Mouse (Mus musculus) thymus, postnatal 14 days (tissue): ENCODE measurements at regions not wholly inside any gene's neighbourhood (a gene's known extent, or its start where the extent isn't known, plus 50 kb on each side); places are given as distances from the start of the nearest gene placed in this dataset.

Experiments
- DNase-seq: peaks from one replicate; pipeline ENCODE4 v3.0.0; 2021

DNA sequence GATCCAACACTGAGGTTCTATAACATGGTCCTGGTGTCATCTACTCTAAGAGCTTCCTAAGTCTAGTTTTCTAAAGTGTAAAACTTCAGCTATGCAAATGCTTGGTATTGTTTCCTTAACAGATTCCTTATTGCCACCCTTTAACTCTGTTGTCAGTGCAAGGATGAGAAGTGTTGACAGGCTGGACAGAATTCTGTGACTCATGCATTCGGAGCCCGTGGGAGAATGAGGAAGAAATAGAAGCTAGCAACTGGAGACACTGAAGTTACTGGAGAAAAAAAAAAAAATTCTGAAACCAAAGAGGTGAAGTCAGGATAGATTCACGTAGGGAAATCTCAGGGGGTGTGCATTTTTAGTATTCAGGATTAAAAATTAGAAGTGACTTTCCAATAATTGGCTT lies 128.6 kb upstream of the Pum3 start:
- no peak for DNase-seq

DNA sequence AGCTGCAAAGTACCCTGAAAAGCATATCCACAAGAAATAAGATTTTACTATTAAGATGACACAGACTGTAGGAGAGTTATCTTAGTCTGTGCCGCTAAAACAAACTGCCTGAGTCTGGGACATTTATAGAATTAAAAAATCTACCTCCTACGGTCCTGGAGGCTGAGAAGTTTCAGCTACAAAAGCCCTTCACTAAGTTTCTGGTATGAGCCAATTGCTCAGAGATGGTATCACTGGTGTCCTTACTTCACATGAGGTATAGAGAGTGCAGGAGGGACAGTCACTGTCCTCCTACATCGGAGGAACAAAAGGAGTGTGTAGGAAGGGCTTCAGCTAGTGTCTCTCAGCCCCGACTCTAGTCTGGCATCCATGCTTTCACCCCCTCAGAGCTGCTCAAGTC lies 127.1 kb upstream of the Pum3 start:
- DNase-seq = no peak

GRCm38 (mm10) chr19:27554841-27555240 lies 125.2 kb upstream of the Pum3 start:
- no peak for DNase-seq

DNA sequence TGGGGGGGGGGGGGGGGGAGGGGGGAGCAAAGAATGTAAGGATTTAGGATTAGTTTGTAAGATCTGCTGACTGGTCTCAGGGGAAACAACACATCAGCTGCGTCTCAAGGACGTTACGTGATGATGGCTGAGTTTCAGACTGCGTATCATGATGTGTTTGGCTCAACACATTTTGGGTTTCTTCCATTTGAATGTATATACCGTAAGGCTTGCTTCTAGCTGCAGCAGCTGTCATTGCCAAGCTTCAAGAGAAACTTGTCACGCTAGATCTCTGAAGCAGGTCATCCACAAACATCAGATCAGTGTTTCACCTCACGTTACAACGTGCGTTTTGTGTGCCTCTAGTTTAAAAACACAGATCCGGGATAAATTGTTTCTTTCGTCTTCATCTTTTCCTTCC lies 123.6 kb upstream of the Pum3 start:
- DNase-seq = no peak

GRCm38 (mm10) chr19:27537746-27538145 lies 108.1 kb upstream of the Pum3 start:
- DNase-seq = no peak

DNA sequence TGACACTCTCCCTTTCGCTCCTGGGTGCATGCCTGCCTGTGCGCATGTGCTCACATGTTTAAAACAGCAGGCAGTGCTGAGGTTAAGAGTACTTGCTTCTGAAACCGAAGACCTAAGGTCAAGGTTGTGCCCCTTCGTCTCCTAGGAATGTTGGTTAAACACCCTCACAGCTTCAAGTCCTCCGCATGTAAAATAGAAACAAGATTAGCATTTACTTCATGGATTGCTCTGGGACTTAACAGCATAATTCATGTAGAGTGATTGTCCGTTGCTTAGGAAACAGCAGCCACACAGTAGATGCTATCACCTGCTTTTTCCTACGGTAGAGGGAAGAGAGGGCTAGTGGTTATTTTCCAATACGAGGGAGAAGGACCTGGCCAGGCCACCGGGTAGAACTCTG lies 107.4 kb upstream of the Pum3 start:
- no peak for DNase-seq

- no peak for DNase-seq
Observed at GRCm38 (mm10) chr19:27527940-27528558, 98.4 kb upstream of the Pum3 start.

DNA sequence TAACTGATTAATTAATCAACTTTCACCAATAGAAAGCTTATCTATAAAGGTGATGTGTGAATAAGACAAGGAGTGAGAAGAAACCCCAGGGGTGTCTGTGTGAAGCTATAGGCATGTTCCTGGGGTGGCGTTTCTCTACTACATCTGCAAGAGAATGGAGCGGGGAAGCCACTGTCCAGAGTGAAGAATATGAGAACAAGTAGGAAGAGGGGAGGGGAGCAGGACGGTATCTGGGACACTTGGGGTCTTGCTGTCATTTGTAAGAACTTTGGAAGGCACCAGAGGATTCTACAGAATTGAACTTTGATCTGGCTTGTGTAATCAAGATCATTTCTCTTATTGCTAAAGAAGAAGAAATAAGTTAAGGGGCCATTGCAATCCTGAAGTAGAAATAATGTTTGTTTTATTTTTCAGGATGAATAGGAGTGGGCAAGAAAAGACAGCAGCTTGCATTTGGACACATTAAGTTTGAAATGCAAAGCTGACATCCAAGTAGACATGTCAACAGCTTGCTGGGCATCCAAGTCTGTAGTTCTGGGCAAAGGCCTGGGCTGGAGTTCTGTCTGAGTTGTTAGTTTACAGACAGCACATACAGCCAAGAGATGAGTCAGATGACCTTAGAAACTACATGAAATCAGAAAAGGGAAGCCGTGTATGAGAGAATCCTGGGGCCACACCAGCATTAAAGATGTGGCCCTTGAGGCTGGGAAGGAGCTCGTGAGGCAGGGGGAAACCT lies 89.9 kb upstream of the Pum3 start:
- no peak for DNase-seq

- no peak for DNase-seq
Observed at GRCm38 (mm10) chr19:27514267-27514666, 84.6 kb upstream of the Pum3 start.

GRCm38 (mm10) chr19:27513535-27513934 lies 83.9 kb upstream of the Pum3 start:
- DNase-seq = no peak

DNA sequence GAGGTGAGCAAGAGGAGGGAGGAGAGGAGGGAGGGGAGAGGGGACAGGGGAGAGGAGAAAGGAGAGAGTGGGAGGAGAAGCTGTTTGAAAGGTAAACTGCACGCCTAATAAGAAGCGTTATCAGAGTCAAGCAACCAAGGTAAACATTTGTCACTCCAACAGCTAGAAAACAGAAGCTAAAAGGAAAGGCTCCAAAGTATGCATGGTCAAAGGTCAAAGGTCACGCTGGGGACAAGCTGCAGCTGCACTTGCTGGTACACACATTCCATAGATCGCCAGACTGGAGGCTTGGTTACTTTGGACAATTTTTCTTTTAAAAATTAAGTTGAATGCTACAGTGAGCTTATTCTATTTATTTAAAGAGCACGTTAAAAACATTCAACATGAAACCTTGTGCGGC lies 81.7 kb upstream of the Pum3 start:
- DNase-seq = no peak

- no peak for DNase-seq
Observed at GRCm38 (mm10) chr19:27509956-27510639, 80.5 kb upstream of the Pum3 start.

- DNase-seq = no peak
Observed at GRCm38 (mm10) chr19:27498278-27498677, 68.7 kb upstream of the Pum3 start.

GRCm38 (mm10) chr19:27492468-27492867 lies 62.8 kb upstream of the Pum3 start:
- no peak for DNase-seq

DNA sequence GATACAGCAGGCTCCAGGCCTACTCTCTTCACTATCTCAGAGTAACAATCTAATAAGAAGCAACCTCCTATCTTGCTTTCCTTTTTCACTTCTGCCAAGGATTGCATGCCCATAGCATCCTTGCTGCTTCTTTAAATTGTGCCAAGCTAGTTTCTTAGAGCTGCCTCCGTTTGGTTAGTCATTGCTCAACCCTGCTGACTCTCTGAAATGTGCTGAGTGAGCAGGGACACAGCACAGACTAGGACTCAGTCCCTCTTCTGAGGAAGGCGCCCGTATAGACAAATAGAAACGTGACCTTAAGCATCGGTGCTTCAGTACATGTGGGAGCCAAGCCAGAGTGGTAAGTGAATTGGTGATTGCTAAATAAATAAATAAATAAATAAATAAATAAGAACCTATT lies 62.2 kb upstream of the Pum3 start:
- DNase-seq = no peak

DNA sequence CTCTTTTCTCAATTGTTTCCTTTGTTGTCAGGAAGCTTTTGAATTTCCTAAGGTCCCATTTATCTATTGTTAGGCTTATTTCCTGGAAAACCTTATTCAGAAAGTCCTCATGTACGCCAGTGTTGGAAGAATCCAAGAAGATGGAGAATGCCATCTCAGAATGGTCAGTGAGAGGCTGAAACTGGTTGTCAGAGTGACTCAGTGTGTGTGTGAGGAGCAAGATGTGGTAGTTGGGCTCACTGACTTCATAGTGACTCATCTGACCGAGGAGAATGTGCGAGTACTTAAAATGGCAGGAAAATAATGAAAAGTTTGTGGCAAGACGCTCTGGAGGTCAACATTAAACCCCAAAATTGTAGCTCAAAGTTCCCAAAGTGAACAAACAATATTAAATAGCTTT lies 59.4 kb upstream of the Pum3 start:
- no peak for DNase-seq
